Mouse (Mus musculus) bone marrow macrophage, adult 2 months (primary cell): Measurements from ENCODE around the gene Rtn2.

ENCODE experiments used
- CTCF ChIP-seq: IDR thresholded peaks from 2 replicates; pipeline ENCODE4 v1.5.1; 2012; ENCODE audit warnings: low read depth, mild to moderate bottlenecking, low read length, moderate library complexity
- POLR2A ChIP-seq: IDR thresholded peaks from 2 replicates; pipeline ENCODE4 v1.6.1; 2012; ENCODE audit warnings: mild to moderate bottlenecking, low read depth, low read length, borderline replicate concordance

DNA sequence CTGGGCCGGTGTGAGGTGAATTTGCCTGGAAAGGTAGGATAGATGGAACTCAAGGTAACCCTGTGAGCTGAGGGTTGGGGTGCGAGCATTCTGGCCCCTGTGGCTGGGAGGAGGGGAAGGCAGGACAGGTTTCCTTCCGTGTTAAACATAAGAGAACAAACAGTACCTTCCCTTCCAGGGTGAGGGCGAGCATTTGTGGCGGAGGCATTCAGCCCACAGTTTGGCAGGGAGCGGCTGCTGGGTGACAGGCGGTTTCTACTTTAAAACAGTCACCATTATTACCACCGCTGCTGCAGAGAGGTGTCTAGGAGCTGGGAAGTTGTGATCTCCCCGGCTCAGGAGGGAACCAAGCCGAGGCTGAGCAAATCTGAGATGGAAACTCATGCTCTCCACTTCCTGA, 54.7 kb downstream of the Rtn2 start:
- TF ChIP-seq POLR2A (no peak), CTCF (no peak)
